Mouse (Mus musculus) myocyte (in vitro differentiated cells): ENCODE data around the gene Fam241a.

Source experiments
- MAX ChIP-seq: IDR thresholded peaks from one replicate; pipeline ENCODE4 v1.6.1; 2011; ENCODE audit warnings: low read depth, mild to moderate bottlenecking, control low read depth
- POLR2A ChIP-seq: IDR thresholded peaks from one replicate; pipeline ENCODE4 v1.6.1; 2011; ENCODE audit warnings: low read depth, mild to moderate bottlenecking, control low read depth, moderate library complexity; ENCODE audit not compliant: insufficient read length
- TCF12 ChIP-seq: IDR thresholded peaks from one replicate; pipeline ENCODE4 v1.6.1; 2011; ENCODE audit warnings: mild to moderate bottlenecking, control low read depth; ENCODE audit not compliant: poor library complexity, insufficient read depth, severe bottlenecking
- TCF3 ChIP-seq: IDR thresholded peaks from one replicate; pipeline ENCODE4 v1.6.1; 2011; ENCODE audit warnings: low read depth, control low read depth; ENCODE audit not compliant: insufficient read length
- USF1 ChIP-seq: IDR thresholded peaks from one replicate; pipeline ENCODE4 v1.6.1; 2011; ENCODE audit warnings: low read depth, mild to moderate bottlenecking, control low read depth, moderate library complexity

DNA sequence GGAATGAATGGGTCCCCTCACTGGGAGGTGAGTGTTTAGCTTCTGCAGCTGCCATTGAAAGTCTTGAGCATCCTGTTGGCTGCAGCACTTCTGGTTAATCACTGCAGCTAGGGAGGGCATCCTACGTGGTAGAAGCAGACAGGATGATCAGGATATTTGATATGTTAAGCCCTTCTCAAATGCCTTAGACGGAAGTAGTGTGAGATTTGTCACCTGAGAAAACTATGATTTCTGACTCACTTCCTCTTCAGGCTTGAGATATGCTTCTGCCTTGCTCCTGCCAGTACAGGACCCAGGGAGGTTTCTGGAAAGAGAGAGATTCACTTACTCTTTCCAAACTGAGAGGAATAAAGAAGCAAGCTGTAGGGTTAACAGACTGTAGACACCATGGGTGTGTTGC lies 27.1 kb upstream of the Fam241a start:
- no peak for TF ChIP-seq USF1
- no peak for TF ChIP-seq TCF12
- TF ChIP-seq MAX = no peak
- no peak for TF ChIP-seq POLR2A
- no peak for TF ChIP-seq TCF3
